Mouse (Mus musculus) kidney, adult 2 months (tissue): Measurements from ENCODE around the gene Mrto4. TPM values are rescaled to one million over a fixed set of nuclear protein-coding genes. Genes with fewer than 3 reads are reported as not detected.

Source experiments
- DNase-seq: peaks from one replicate; pipeline ENCODE4 v3.0.0; 2021
- H3K27ac ChIP-seq: fragments of 200-500 bp; 2 replicates; pipeline ENCODE4 v1.5.1; 2012; ENCODE audit warnings: low read depth, low read length, control low read depth, inconsistent platforms; ENCODE audit not compliant: insufficient read depth
- H3K27me3 ChIP-seq: fragments of 200-500 bp; replicated peaks from 2 replicates; pipeline ENCODE4 v1.6.1; 2012; ENCODE audit warnings: mild to moderate bottlenecking, moderate library complexity, low read length, inconsistent platforms; ENCODE audit not compliant: control insufficient read depth, insufficient read depth
- H3K36me3 ChIP-seq: fragments of 200-500 bp; 2 replicates; pipeline ENCODE4 v1.6.1; 2012; ENCODE audit warnings: mild to moderate bottlenecking, moderate library complexity, low read length, inconsistent platforms; ENCODE audit not compliant: control insufficient read depth, insufficient read depth
- H3K4me1 ChIP-seq: fragments of 200-500 bp; 2 replicates; pipeline ENCODE4 v1.6.1; 2011; ENCODE audit warnings: low read length; ENCODE audit not compliant: control insufficient read depth, insufficient read depth
- H3K4me3 ChIP-seq: fragments of 200-500 bp; 2 replicates; pipeline ENCODE4 v1.5.1; 2011; ENCODE audit warnings: mild to moderate bottlenecking, low read depth, low read length, control low read depth; ENCODE audit not compliant: insufficient read depth
- CTCF ChIP-seq: fragments of 200-500 bp; conservative IDR thresholded peaks from 2 replicates; pipeline ENCODE4 v1.5.1; 2011; ENCODE audit warnings: low read depth, mild to moderate bottlenecking, control low read depth, low read length, moderate library complexity, mixed read lengths; ENCODE audit not compliant: insufficient read depth, insufficient read length
- POLR2A ChIP-seq: fragments of 200-500 bp; IDR thresholded peaks from one replicate; pipeline ENCODE4 v1.6.1; 2011; ENCODE audit warnings: low read depth, low read length, control low read depth
- WGBS: fragments of 180-500 bp; shearing (Covaris S2); methylation state at CpG from one replicate; pipeline ENCODE4 v1.1.7; 2018; 5-methylcytosine and 5-hydroxymethylcytosine counted together
- polyA plus RNA-seq: library from polyadenylated mRNA; depleted of rRNA; stranded (reverse); fragments of >200 nt; gene quantifications from 2 replicates; pipeline ENCODE4 v1.2.3, GENCODE M21; 2012

Gene Mrto4
- polyA plus RNA-seq, 1 experiment: 21.2 TPM

- TF ChIP-seq CTCF: no peak
- TF ChIP-seq POLR2A: no peak
- no peak for DNase-seq
- Histone ChIP-seq H3K27ac (no peak overlapping the region), H3K4me3 (no peak overlapping the region), H3K27me3 (no peaks in the 10 kb centered on the region), H3K36me3 (0 out of 2 replicates have a peak, but pooled peaks cover 2% of the 10 kb centered on the region), H3K4me1 (no peaks in the 10 kb centered on the region)
- 94% methylated on average over 3 of the region's 3 CpGs for WGBS
These were observed 15.0 kb upstream of the Mrto4 start for GRCm38 (mm10) chr4:139367336-139367735.

- DNase-seq: no peak
- WGBS: 93% methylated on average over 11 of the region's 11 CpGs
- Histone ChIP-seq H3K27ac (no peak overlapping the region), H3K27me3 (no peaks in the 10 kb centered on the region), H3K36me3 (no peaks in the 10 kb centered on the region; the same call in 1 of the 2 replicates), H3K4me1 (no peaks in the 10 kb centered on the region), H3K4me3 (no peak overlapping the region)
- TF ChIP-seq POLR2A (no peak), CTCF (no peak)
These were observed 8.6 kb upstream of the Mrto4 start for GRCm38 (mm10) chr4:139360761-139361548.

DNA sequence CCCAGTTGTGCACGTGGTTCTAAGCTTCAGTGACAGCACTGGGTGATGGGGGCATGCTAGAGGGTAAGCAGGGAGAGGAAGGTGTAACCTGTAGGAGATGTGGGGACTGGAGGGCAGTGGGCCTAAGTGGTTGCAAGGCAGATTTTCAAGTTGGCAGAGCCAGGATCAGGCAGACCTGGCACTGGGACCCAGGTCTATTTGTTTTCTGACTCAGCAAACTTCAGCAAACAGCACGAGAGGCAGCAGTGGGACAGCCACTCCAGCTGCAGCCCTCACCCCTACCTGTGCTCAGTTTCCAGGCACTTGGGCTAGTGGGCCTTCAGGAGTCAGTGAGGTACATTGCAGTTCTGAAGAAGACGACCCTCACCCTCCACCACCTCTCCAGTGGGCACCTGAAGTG, 4.8 kb upstream of the Mrto4 start:
- WGBS: 92% methylated on average over 3 of the region's 3 CpGs
- TF ChIP-seq POLR2A (no peak), CTCF (no peak)

GRCm38 (mm10) chr4:139352832-139353231, 456 bp upstream of the Mrto4 start:
- no peak for DNase-seq
- no peaks in the 10 kb centered on the region for H3K27me3 ChIP-seq
- under 1% methylated on average over 7 of the region's 7 CpGs for WGBS

More for the DNA sequence above, 4.8 kb upstream of the Mrto4 start:
- Histone ChIP-seq H3K4me1 (no peaks in the 10 kb centered on the region), H3K4me3 (no peak overlapping the region), H3K27me3 (no peaks in the 10 kb centered on the region), H3K36me3 (no peaks in the 10 kb centered on the region; the same call in 1 of the 2 replicates), H3K27ac (no peak overlapping the region)
- no peak for DNase-seq

DNA sequence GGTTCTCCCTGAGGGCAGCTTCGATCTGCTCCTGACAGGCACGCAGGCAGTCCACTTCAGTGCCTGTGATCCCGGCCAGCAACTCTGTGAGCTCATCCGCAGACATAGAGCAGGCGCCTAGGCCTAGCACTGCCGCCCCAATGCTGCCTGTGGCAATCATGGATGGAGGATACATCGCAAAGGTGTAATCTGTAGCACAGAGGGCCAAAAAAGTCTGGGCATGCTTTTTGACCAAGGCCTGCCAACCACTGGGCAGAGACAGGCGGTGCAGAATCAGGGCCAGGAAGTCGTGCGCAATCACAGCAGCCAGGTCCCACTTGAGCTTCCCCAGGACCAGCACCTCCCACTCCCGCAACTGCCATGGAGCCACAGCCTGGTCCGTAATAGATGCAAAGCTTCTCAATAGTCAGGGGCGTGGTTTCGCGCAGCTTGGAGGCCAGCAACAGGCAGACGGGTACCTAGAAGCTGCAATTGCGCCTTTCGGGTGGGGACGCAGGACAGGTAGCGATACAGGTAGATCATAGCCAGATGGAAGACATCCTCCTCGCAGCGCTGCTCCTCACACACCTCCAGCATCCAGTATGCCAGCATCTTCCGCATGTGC, 6.9 kb downstream of the Mrto4 start:
- 89% methylated on average over 23 of the region's 23 CpGs for WGBS
- TF ChIP-seq POLR2A (no peak), CTCF (no peak)
- no peaks in the 10 kb centered on the region for H3K27me3 ChIP-seq
- H3K36me3 ChIP-seq: no peaks in the 10 kb centered on the region; the same call in 1 of the 2 replicates
- H3K27ac ChIP-seq: no peak overlapping the region
- H3K4me3 ChIP-seq: no peak overlapping the region
- no peak for DNase-seq
- H3K4me1 ChIP-seq: no peaks in the 10 kb centered on the region; the same call in 1 of the 2 replicates

More at GRCm38 (mm10) chr4:139352832-139353231, 456 bp upstream of the Mrto4 start:
- Histone ChIP-seq H3K4me3 (peak overlapping the region; percentile 97), H3K27ac (peak overlapping the region; percentile 70; the same call in 1 of the 2 replicates), H3K4me1 (peaks cover 3% of the 10 kb centered on the region; the same call in 1 of the 2 replicates), H3K36me3 (no peaks in the 10 kb centered on the region; the same call in 1 of the 2 replicates)
- TF ChIP-seq POLR2A: no peak
- TF ChIP-seq CTCF: no peak

DNA sequence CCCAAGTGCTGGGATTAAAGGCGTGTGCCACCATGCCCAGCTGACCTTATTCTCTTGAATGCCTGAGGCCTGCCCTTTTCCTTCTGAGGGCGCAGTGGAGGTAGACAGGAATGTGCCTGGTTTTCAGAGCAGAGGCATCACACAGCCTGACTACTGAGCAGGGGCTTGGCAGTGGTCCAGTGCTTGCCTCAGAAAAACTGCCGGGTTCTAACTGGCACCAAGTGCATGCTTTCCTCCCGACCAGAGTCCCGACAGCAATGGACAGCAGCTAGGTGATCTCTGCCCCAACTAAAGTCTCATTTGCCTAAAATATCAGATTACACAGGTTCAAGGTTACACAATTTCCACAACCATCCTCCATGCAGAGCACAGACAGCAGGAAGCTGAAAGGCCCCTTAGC, 8.7 kb downstream of the Mrto4 start:
- no peak for TF ChIP-seq CTCF
- TF ChIP-seq POLR2A: no peak
- no peaks in the 10 kb centered on the region for H3K27me3 ChIP-seq
- 30% methylated on average over 5 of the region's 5 CpGs for WGBS
- H3K4me1 ChIP-seq: no peaks in the 10 kb centered on the region; the same call in 1 of the 2 replicates
- H3K4me3 ChIP-seq: no peak overlapping the region
- no peak overlapping the region for H3K27ac ChIP-seq
- H3K36me3 ChIP-seq: no peaks in the 10 kb centered on the region
- DNase-seq: peak; percentile 76

- no peaks in the 10 kb centered on the region for H3K36me3 ChIP-seq
- no peak for TF ChIP-seq POLR2A
- 0 out of 2 replicates have a peak, but pooled peaks have one; percentile 5 for TF ChIP-seq CTCF
- DNase-seq: peak; percentile 68
- no peak overlapping the region for H3K27ac ChIP-seq
- H3K4me1 ChIP-seq: no peaks in the 10 kb centered on the region; the same call in 1 of the 2 replicates
- no peak overlapping the region for H3K4me3 ChIP-seq
- no peaks in the 10 kb centered on the region for H3K27me3 ChIP-seq
- WGBS: 39% methylated on average over 7 of the region's 7 CpGs
These were observed 10.7 kb downstream of the Mrto4 start for GRCm38 (mm10) chr4:139341556-139342233.
